Mouse (Mus musculus): ENCODE data around the gene Yipf2. TPM values are rescaled to one million over a fixed set of nuclear protein-coding genes. Genes with fewer than 3 reads are reported as not detected.
A peak's percentile ranks its signal among the peaks of the same experiment; 100 is the strongest.

Gene Yipf2
- polyA plus RNA-seq, 1 experiment from 2014 or later = 34.0 TPM

- 86% methylated on average over 8 of the region's 8 CpGs for WGBS
- H3K4me2 ChIP-seq (ENCODE audit: low read depth, low read length) = no peak overlapping the region
- peaks cover 4% of the 10 kb centered on the region; the same call in 1 of the 2 replicates for H3K36me3 ChIP-seq (ENCODE audit: control insufficient read depth, insufficient read depth, low read length)
- ATAC-seq (ENCODE audit: insufficient read depth, low FRiP score) = no peak
- H3K4me3 ChIP-seq (replicated peaks; ENCODE audit: low read length) = no peak overlapping the region
- peaks cover 4% of the 10 kb centered on the region for H3K4me1 ChIP-seq (ENCODE audit: control insufficient read depth, insufficient read depth, low read length)
- no peaks in the 10 kb centered on the region for H3K9me3 ChIP-seq (replicated peaks; ENCODE audit: control insufficient read depth, low read length)
- H3K27ac ChIP-seq (ENCODE audit: low read length) = no peak overlapping the region
- H3K27me3 ChIP-seq (ENCODE audit: control insufficient read depth, insufficient read depth, low read length) = no peaks in the 10 kb centered on the region
- H3K9ac ChIP-seq (ENCODE audit: low read length) = no peak overlapping the region
Measured at GRCm38 (mm10) chr9:21568657-21569255, 23.9 kb downstream of the Yipf2 start.

- 81% methylated on average over 2 of the region's 2 CpGs for WGBS
- H3K27me3 ChIP-seq (ENCODE audit: control insufficient read depth, insufficient read depth, low read length) = no peaks in the 10 kb centered on the region
- no peak for ATAC-seq (ENCODE audit: insufficient read depth, low FRiP score)
Measured at GRCm38 (mm10) chr9:21567051-21567450, 25.6 kb downstream of the Yipf2 start.

GRCm38 (mm10) chr9:21566538-21566937, 26.1 kb downstream of the Yipf2 start:
- Histone ChIP-seq H3K27me3 (ENCODE audit: control insufficient read depth, insufficient read depth, low read length) (no peaks in the 10 kb centered on the region), H3K36me3 (ENCODE audit: control insufficient read depth, insufficient read depth, low read length) (peaks cover 5% of the 10 kb centered on the region), H3K27ac (ENCODE audit: low read length) (no peak overlapping the region), H3K9ac (ENCODE audit: low read length) (no peak overlapping the region), H3K4me2 (ENCODE audit: low read depth, low read length) (no peak overlapping the region), H3K4me1 (ENCODE audit: control insufficient read depth, insufficient read depth, low read length) (peaks cover 4% of the 10 kb centered on the region), H3K4me3 (replicated peaks; ENCODE audit: low read length) (no peak overlapping the region), H3K9me3 (replicated peaks; ENCODE audit: control insufficient read depth, low read length) (no peaks in the 10 kb centered on the region)
- WGBS = 81% methylated on average over 1 of the region's 1 CpGs
- ATAC-seq (ENCODE audit: insufficient read depth, low FRiP score) = no peak

More at GRCm38 (mm10) chr9:21567051-21567450, 25.6 kb downstream of the Yipf2 start:
- Histone ChIP-seq H3K4me3 (replicated peaks; ENCODE audit: low read length) (no peak overlapping the region), H3K4me1 (ENCODE audit: control insufficient read depth, insufficient read depth, low read length) (peaks cover 4% of the 10 kb centered on the region), H3K9me3 (replicated peaks; ENCODE audit: control insufficient read depth, low read length) (no peaks in the 10 kb centered on the region), H3K27ac (ENCODE audit: low read length) (no peak overlapping the region), H3K4me2 (ENCODE audit: low read depth, low read length) (no peak overlapping the region), H3K36me3 (ENCODE audit: control insufficient read depth, insufficient read depth, low read length) (peaks cover 4% of the 10 kb centered on the region; the same call in 1 of the 2 replicates), H3K9ac (ENCODE audit: low read length) (no peak overlapping the region)

GRCm38 (mm10) chr9:21565004-21565586, 27.5 kb downstream of the Yipf2 start:
- no peak overlapping the region for H3K27ac ChIP-seq (ENCODE audit: low read length)
- H3K9me3 ChIP-seq (replicated peaks; ENCODE audit: control insufficient read depth, low read length) = no peaks in the 10 kb centered on the region
- H3K27me3 ChIP-seq (ENCODE audit: control insufficient read depth, insufficient read depth, low read length) = no peaks in the 10 kb centered on the region
- no peak overlapping the region for H3K4me3 ChIP-seq (replicated peaks; ENCODE audit: low read length)
- H3K4me1 ChIP-seq (ENCODE audit: control insufficient read depth, insufficient read depth, low read length) = peaks cover 4% of the 10 kb centered on the region
- peaks cover 10% of the 10 kb centered on the region for H3K36me3 ChIP-seq (ENCODE audit: control insufficient read depth, insufficient read depth, low read length)
- no peak; the same call in 1 of the 2 replicates for ATAC-seq (ENCODE audit: insufficient read depth, low FRiP score)
- 69% methylated on average over 4 of the region's 4 CpGs for WGBS
- no peak overlapping the region for H3K9ac ChIP-seq (ENCODE audit: low read length)
- no peak overlapping the region for H3K4me2 ChIP-seq (ENCODE audit: low read depth, low read length)

- ATAC-seq (ENCODE audit: insufficient read depth, low FRiP score) = peak; percentile 29; the same call in 1 of the 2 replicates
- no peak overlapping the region; the same call in 1 of the 2 replicates for H3K27ac ChIP-seq (ENCODE audit: low read length)
- no peak overlapping the region for H3K4me2 ChIP-seq (ENCODE audit: low read depth, low read length)
- H3K27me3 ChIP-seq (ENCODE audit: control insufficient read depth, insufficient read depth, low read length) = no peaks in the 10 kb centered on the region
- H3K36me3 ChIP-seq (ENCODE audit: control insufficient read depth, insufficient read depth, low read length) = peaks cover 10% of the 10 kb centered on the region
- peaks cover 4% of the 10 kb centered on the region for H3K4me1 ChIP-seq (ENCODE audit: control insufficient read depth, insufficient read depth, low read length)
- H3K9me3 ChIP-seq (replicated peaks; ENCODE audit: control insufficient read depth, low read length) = no peaks in the 10 kb centered on the region
- WGBS = 68% methylated on average over 1 of the region's 1 CpGs
- H3K9ac ChIP-seq (ENCODE audit: low read length) = no peak overlapping the region
- H3K4me3 ChIP-seq (replicated peaks; ENCODE audit: low read length) = no peak overlapping the region
Measured at GRCm38 (mm10) chr9:21564420-21564819, 28.2 kb downstream of the Yipf2 start.

- H3K4me1 ChIP-seq (ENCODE audit: control insufficient read depth, insufficient read depth, low read length) = peaks cover 3% of the 10 kb centered on the region; the same call in 1 of the 2 replicates
- ATAC-seq (ENCODE audit: insufficient read depth, low FRiP score) = no peak
- H3K9ac ChIP-seq (ENCODE audit: low read length) = no peak overlapping the region
- no peak overlapping the region for H3K27ac ChIP-seq (ENCODE audit: low read length)
- peaks cover 8% of the 10 kb centered on the region; the same call in 1 of the 2 replicates for H3K36me3 ChIP-seq (ENCODE audit: control insufficient read depth, insufficient read depth, low read length)
- no peaks in the 10 kb centered on the region for H3K27me3 ChIP-seq (ENCODE audit: control insufficient read depth, insufficient read depth, low read length)
- H3K4me3 ChIP-seq (replicated peaks; ENCODE audit: low read length) = no peak overlapping the region
- H3K9me3 ChIP-seq (replicated peaks; ENCODE audit: control insufficient read depth, low read length) = no peaks in the 10 kb centered on the region
- WGBS = 91% methylated on average over 3 of the region's 3 CpGs
- no peak overlapping the region for H3K4me2 ChIP-seq (ENCODE audit: low read depth, low read length)
Measured at GRCm38 (mm10) chr9:21559151-21559550, 33.5 kb downstream of the Yipf2 start.

GRCm38 (mm10) chr9:21558366-21558765, 34.3 kb downstream of the Yipf2 start:
- Histone ChIP-seq H3K27ac (ENCODE audit: low read length) (no peak overlapping the region), H3K4me1 (ENCODE audit: control insufficient read depth, insufficient read depth, low read length) (peaks cover 3% of the 10 kb centered on the region; the same call in 1 of the 2 replicates), H3K4me2 (ENCODE audit: low read depth, low read length) (no peak overlapping the region), H3K36me3 (ENCODE audit: control insufficient read depth, insufficient read depth, low read length) (peaks cover 8% of the 10 kb centered on the region; the same call in 1 of the 2 replicates), H3K27me3 (ENCODE audit: control insufficient read depth, insufficient read depth, low read length) (no peaks in the 10 kb centered on the region), H3K9ac (ENCODE audit: low read length) (no peak overlapping the region), H3K4me3 (replicated peaks; ENCODE audit: low read length) (no peak overlapping the region), H3K9me3 (replicated peaks; ENCODE audit: control insufficient read depth, low read length) (no peaks in the 10 kb centered on the region)
- ATAC-seq (ENCODE audit: insufficient read depth, low FRiP score) = peak; percentile 86
- WGBS = 66% methylated on average over 4 of the region's 4 CpGs

GRCm38 (mm10) chr9:21557556-21557955, 35.1 kb downstream of the Yipf2 start:
- ATAC-seq (ENCODE audit: insufficient read depth, low FRiP score) = no peak
- Histone ChIP-seq H3K27ac (ENCODE audit: low read length) (no peak overlapping the region), H3K27me3 (ENCODE audit: control insufficient read depth, insufficient read depth, low read length) (no peaks in the 10 kb centered on the region), H3K36me3 (ENCODE audit: control insufficient read depth, insufficient read depth, low read length) (peaks cover 8% of the 10 kb centered on the region; the same call in 1 of the 2 replicates), H3K9me3 (replicated peaks; ENCODE audit: control insufficient read depth, low read length) (no peaks in the 10 kb centered on the region), H3K4me3 (replicated peaks; ENCODE audit: low read length) (no peak overlapping the region), H3K4me1 (ENCODE audit: control insufficient read depth, insufficient read depth, low read length) (peaks cover 3% of the 10 kb centered on the region; the same call in 1 of the 2 replicates), H3K4me2 (ENCODE audit: low read depth, low read length) (no peak overlapping the region), H3K9ac (ENCODE audit: low read length) (no peak overlapping the region)
- 78% methylated on average over 2 of the region's 2 CpGs for WGBS

- WGBS = 85% methylated on average over 2 of the region's 2 CpGs
- H3K36me3 ChIP-seq (ENCODE audit: control insufficient read depth, insufficient read depth, low read length) = peaks cover 8% of the 10 kb centered on the region; the same call in 1 of the 2 replicates
- H3K4me3 ChIP-seq (replicated peaks; ENCODE audit: low read length) = no peak overlapping the region
Measured at GRCm38 (mm10) chr9:21556996-21557395, 35.6 kb downstream of the Yipf2 start.

More at GRCm38 (mm10) chr9:21556996-21557395, 35.6 kb downstream of the Yipf2 start:
- Histone ChIP-seq H3K9me3 (replicated peaks; ENCODE audit: control insufficient read depth, low read length) (no peaks in the 10 kb centered on the region), H3K4me1 (ENCODE audit: control insufficient read depth, insufficient read depth, low read length) (peaks cover 3% of the 10 kb centered on the region; the same call in 1 of the 2 replicates), H3K27ac (ENCODE audit: low read length) (no peak overlapping the region), H3K27me3 (ENCODE audit: control insufficient read depth, insufficient read depth, low read length) (no peaks in the 10 kb centered on the region), H3K4me2 (ENCODE audit: low read depth, low read length) (no peak overlapping the region), H3K9ac (ENCODE audit: low read length) (no peak overlapping the region)
- no peak for ATAC-seq (ENCODE audit: insufficient read depth, low FRiP score)
